Mouse (Mus musculus): ENCODE data around the gene Tmem108. TPM values are rescaled to one million over a fixed set of nuclear protein-coding genes. Genes with fewer than 3 reads are reported as not detected.

The Tmem108 gene
- polyA plus RNA-seq, 1 experiment from 2014 or later, result 42.7 TPM

DNA sequence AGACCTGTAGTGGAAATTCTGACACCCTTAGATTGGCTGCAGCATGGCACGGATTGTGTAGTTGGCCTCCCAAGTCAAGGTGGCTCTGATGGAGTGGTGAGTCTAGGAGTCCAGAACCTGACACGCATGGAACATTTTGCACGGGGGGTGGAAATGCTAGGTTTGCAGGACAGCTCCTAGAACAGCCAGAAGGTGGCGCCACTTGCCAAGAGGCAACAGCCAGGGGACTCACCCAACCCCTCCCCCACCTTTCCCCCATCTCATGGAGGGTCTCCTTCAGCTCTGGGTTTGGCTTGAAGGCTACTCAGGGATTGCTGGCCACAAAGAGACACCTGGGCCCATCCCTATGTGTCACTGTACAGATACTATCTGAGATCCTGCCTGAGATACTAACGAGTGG is 292.1 kb downstream of the Tmem108 start:
- Histone ChIP-seq H3K27me3 (no peaks in the 10 kb centered on the region), H3K27ac (no peak overlapping the region), H3K9me3 (replicated peaks) (no peaks in the 10 kb centered on the region), H3K4me3 (no peak overlapping the region), H3K4me2 (no peak overlapping the region), H3K36me3 (no peaks in the 10 kb centered on the region), H3K9ac (no peak overlapping the region), H3K4me1 (replicated peaks) (peaks cover 9% of the 10 kb centered on the region)
- WGBS, result 50% methylated on average over 5 of the region's 5 CpGs
- no peak for ATAC-seq (replicated peaks; ENCODE audit: insufficient number of reproducible peaks, insufficient read depth, low FRiP score, low read depth)

DNA sequence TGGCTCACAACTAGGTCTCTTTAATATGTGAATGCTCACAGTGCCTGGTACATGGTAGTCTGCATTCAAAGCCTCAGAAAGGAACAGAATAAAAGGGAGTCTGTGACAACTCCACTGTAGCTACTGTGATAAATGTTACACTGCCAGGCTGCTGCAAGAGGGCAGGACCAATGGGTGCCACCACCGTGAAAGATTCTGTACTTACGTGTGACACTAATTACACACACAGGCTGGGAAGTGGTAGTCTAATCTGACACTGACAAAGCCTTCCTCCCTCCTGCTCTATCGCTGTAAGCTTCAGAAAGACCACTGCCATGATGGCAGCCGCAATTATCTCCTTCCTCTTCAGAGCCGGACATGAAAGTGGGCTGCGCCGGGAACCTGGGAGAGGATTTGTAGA is 292.7 kb downstream of the Tmem108 start:
- H3K27me3 ChIP-seq, result no peaks in the 10 kb centered on the region
- no peak for ATAC-seq (replicated peaks; ENCODE audit: insufficient number of reproducible peaks, insufficient read depth, low FRiP score, low read depth)
- no peak overlapping the region for H3K4me3 ChIP-seq
- no peak overlapping the region for H3K9ac ChIP-seq
- H3K4me1 ChIP-seq (replicated peaks), result peaks cover 5% of the 10 kb centered on the region
- WGBS, result 73% methylated on average over 7 of the region's 7 CpGs
- no peaks in the 10 kb centered on the region for H3K36me3 ChIP-seq
- H3K9me3 ChIP-seq (replicated peaks), result no peaks in the 10 kb centered on the region
- H3K4me2 ChIP-seq, result no peak overlapping the region
- no peak overlapping the region for H3K27ac ChIP-seq

DNA sequence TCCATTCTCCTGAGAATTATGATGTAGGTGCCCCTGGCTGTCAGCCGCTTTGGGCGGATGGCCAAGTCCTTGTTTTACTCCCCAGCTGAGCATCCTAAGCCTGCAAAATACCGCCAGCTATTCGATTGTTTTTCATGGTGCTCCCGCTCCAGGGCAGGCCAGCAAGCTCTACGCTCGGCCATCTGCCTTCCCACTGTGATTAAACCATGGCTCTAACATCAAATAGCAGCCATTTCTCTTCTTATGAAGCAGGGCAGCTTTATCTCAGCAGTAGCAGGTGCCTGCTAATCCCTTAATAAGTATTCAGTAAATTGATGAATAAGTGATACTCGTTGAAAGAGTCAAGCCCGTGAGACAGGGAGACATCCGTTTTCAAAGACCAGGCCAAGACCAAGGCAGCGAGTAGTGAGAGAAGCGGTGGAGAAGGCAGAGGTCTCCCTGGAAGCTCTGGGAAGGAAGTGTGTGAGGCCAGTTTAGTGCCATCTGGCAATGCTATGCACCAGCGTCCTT is 295.9 kb downstream of the Tmem108 start:
- no peaks in the 10 kb centered on the region for H3K27me3 ChIP-seq
- no peaks in the 10 kb centered on the region for H3K9me3 ChIP-seq (replicated peaks)
- no peaks in the 10 kb centered on the region for H3K36me3 ChIP-seq
- no peak overlapping the region for H3K9ac ChIP-seq
- ATAC-seq (replicated peaks; ENCODE audit: insufficient number of reproducible peaks, insufficient read depth, low FRiP score, low read depth), result no peak
- H3K4me1 ChIP-seq (replicated peaks), result peaks cover 4% of the 10 kb centered on the region; the same call in 1 of the 2 replicates
- no peak overlapping the region for H3K4me2 ChIP-seq
- H3K4me3 ChIP-seq, result no peak overlapping the region
- 63% methylated on average over 13 of the region's 13 CpGs for WGBS
- no peak overlapping the region for H3K27ac ChIP-seq

DNA sequence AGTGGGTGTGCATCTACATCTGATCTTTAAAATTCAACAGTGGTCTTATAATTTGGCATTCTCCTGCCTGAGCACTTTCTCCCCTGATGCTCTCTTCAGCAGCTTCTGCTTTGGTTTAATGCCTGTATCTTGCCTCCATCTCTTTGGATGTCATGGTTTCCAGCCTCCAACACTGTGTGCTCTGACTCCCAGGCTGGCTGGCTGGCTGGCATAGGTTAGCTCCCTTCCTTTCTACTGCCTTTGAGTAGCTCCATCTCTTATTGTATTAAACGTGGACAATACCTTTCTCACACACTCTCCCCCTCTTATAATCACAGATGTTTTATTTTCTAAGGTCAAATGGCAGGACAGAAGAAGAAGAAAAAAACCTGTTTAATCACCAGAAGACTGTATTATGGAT is 296.3 kb downstream of the Tmem108 start:
- Histone ChIP-seq H3K4me3 (no peak overlapping the region), H3K4me2 (no peak overlapping the region), H3K9ac (no peak overlapping the region), H3K36me3 (no peaks in the 10 kb centered on the region), H3K27me3 (no peaks in the 10 kb centered on the region), H3K9me3 (replicated peaks) (no peaks in the 10 kb centered on the region), H3K4me1 (replicated peaks) (peaks cover 6% of the 10 kb centered on the region; the same call in 1 of the 2 replicates), H3K27ac (no peak overlapping the region)
- WGBS, result 61% methylated on average over 1 of the region's 1 CpGs
- no peak for ATAC-seq (replicated peaks; ENCODE audit: insufficient number of reproducible peaks, insufficient read depth, low FRiP score, low read depth)

DNA sequence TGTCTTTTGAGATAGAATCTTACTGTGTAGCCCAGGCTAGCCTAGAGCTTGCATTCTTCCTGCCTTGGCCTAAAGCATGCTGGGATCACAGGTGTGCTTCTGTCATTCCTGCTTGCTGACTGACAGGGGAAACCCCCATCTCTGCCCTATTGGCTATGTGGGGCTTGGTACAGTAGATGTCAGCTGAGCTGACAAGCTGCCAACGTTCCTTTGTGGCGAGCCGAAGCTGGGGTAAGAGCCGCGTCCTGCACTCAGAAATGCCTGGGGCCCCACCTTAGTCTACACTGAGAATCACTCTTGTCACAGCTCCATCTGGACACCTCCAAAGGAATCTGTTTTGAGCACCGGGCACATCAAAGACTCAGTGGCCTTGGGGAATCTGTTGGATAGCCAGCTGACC is 297.8 kb downstream of the Tmem108 start:
- Histone ChIP-seq H3K4me1 (replicated peaks) (peaks cover 6% of the 10 kb centered on the region; the same call in 1 of the 2 replicates), H3K9me3 (replicated peaks) (no peaks in the 10 kb centered on the region), H3K27ac (no peak overlapping the region), H3K4me3 (no peak overlapping the region), H3K9ac (no peak overlapping the region), H3K36me3 (no peaks in the 10 kb centered on the region), H3K27me3 (no peaks in the 10 kb centered on the region), H3K4me2 (no peak overlapping the region)
- peak; percentile 41; the same call in 1 of the 2 replicates for ATAC-seq (replicated peaks; ENCODE audit: insufficient number of reproducible peaks, insufficient read depth, low FRiP score, low read depth)
- 45% methylated on average over 6 of the region's 6 CpGs for WGBS

DNA sequence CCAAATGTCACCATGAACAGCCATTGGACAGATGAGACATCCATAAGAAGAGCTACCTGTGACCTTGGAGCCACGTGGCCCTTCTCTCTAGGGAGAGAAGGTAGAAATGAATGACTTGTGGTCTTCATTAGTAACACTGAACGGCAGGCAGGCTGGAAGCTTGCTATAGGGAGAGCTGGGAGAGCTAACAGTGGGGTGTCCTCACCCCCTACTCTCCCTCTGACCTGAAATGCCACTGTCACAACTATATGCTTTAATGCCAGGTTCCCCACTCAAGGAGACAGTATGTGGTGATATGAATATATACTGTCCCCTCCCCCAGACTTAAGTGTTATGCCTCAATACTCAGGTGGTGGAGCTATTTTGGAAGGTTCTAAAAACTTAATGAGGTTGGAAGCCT is 301.8 kb downstream of the Tmem108 start:
- H3K27ac ChIP-seq, result no peak overlapping the region
- H3K9me3 ChIP-seq (replicated peaks), result no peaks in the 10 kb centered on the region
- 64% methylated on average over 2 of the region's 2 CpGs for WGBS
- no peak overlapping the region for H3K9ac ChIP-seq
- no peak overlapping the region for H3K4me2 ChIP-seq
- H3K4me3 ChIP-seq, result no peak overlapping the region
- ATAC-seq (replicated peaks; ENCODE audit: insufficient number of reproducible peaks, insufficient read depth, low FRiP score, low read depth), result no peak
- no peaks in the 10 kb centered on the region for H3K36me3 ChIP-seq
- no peaks in the 10 kb centered on the region for H3K27me3 ChIP-seq
- peaks cover 6% of the 10 kb centered on the region; the same call in 1 of the 2 replicates for H3K4me1 ChIP-seq (replicated peaks)

DNA sequence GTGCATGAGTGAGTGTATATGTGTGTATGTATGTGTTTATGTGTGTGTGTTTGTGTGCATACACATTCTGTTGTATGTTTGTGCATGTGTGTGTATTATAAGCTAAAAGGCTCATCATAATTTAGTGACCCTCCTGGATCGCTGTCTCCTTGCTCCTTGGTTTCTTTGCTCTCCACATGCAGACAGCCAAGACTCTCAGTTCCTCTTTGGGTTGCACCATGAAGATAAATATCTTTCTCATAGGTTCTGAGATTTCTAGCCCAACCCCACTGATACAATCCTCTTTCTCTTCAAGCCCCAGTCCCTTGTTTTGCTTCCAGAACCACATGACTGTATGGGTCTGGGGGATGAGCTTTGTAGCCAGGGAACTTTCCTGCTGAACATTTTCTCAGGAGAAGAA is 302.3 kb downstream of the Tmem108 start:
- no peak for ATAC-seq (replicated peaks; ENCODE audit: insufficient number of reproducible peaks, insufficient read depth, low FRiP score, low read depth)
- WGBS, result 95% methylated on average over 1 of the region's 1 CpGs

DNA sequence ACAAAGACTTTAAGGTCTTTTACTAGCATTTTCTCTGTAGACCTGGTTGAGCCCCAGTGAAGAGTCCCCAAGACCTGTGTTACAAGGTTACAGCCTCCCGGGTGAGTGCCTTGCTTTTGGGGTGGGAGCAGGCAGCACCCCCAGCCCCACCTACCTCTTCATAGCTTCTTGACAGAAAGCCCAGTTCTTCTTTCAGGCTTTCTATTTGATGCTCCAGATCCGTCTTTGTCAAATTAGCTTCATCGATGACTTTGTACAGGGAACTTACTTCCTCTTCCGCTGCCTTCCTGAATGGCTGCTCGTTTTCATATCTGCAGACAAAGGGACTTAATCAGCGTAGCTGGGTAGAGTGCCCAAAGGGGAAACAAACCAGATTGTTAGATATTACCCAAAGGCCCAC is 312.0 kb downstream of the Tmem108 start:
- H3K27ac ChIP-seq, result no peak overlapping the region
- no peaks in the 10 kb centered on the region for H3K36me3 ChIP-seq
- no peak overlapping the region for H3K4me2 ChIP-seq
- WGBS, result 70% methylated on average over 6 of the region's 6 CpGs
- no peak for ATAC-seq (replicated peaks; ENCODE audit: insufficient number of reproducible peaks, insufficient read depth, low FRiP score, low read depth)
- no peaks in the 10 kb centered on the region for H3K9me3 ChIP-seq (replicated peaks)
- H3K4me1 ChIP-seq (replicated peaks), result no peaks in the 10 kb centered on the region; the same call in 1 of the 2 replicates
- no peaks in the 10 kb centered on the region for H3K27me3 ChIP-seq
- H3K9ac ChIP-seq, result no peak overlapping the region
- H3K4me3 ChIP-seq, result no peak overlapping the region

More for the DNA sequence above, 302.3 kb downstream of the Tmem108 start:
- H3K36me3 ChIP-seq, result no peaks in the 10 kb centered on the region
- no peak overlapping the region for H3K4me3 ChIP-seq
- H3K4me2 ChIP-seq, result no peak overlapping the region
- H3K27ac ChIP-seq, result no peak overlapping the region
- no peak overlapping the region for H3K9ac ChIP-seq
- no peaks in the 10 kb centered on the region for H3K27me3 ChIP-seq
- peaks cover 6% of the 10 kb centered on the region; the same call in 1 of the 2 replicates for H3K4me1 ChIP-seq (replicated peaks)
- H3K9me3 ChIP-seq (replicated peaks), result no peaks in the 10 kb centered on the region

DNA sequence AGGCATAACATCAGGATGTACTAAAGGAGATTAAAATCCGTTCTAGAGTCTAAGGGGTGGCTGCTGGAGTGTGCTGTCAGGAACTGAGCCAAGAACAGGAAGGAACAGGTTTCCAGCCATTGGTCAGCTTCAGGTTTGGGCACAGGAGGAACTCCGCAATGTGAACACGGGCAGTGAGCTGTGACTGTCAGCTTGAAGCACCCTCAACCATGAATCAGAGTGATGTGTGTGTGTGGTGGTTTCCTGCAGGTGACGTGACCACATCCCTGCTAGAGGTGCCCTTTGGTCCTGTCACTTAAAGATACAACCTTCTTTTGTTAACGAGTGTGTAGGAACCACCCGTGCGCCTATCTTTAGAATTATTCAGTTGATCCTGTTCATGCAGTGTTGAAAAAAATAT is 312.5 kb downstream of the Tmem108 start:
- 53% methylated on average over 7 of the region's 7 CpGs for WGBS

DNA sequence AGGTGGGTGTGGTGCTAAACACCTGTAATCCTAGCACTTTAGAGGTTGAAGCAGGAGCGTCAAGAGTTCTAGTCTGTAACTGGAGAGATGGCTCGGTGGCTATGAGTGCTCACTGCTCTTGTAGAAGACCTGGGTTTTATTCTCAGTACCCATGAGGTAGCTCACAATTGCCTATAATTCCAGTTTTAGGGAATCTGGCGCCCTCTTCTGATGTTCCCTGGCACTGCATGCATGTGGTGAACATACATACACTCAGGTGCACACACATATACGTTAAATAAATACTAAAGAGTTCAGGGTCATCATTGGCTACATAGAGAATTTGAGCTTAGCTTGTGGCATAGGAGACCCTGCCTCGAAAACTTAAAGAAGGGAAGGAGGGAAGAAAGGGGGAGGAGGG is 317.0 kb downstream of the Tmem108 start:
- Histone ChIP-seq H3K36me3 (no peaks in the 10 kb centered on the region), H3K4me2 (no peak overlapping the region), H3K27me3 (no peaks in the 10 kb centered on the region), H3K27ac (no peak overlapping the region), H3K9me3 (replicated peaks) (no peaks in the 10 kb centered on the region), H3K4me1 (replicated peaks) (peaks cover 27% of the 10 kb centered on the region), H3K9ac (no peak overlapping the region), H3K4me3 (no peak overlapping the region)
- no peak for ATAC-seq (replicated peaks; ENCODE audit: insufficient number of reproducible peaks, insufficient read depth, low FRiP score, low read depth)
- WGBS, result 86% methylated on average over 5 of the region's 5 CpGs

More for the DNA sequence above, 312.5 kb downstream of the Tmem108 start:
- Histone ChIP-seq H3K27me3 (no peaks in the 10 kb centered on the region), H3K9me3 (replicated peaks) (no peaks in the 10 kb centered on the region), H3K4me1 (replicated peaks) (no peaks in the 10 kb centered on the region; the same call in 1 of the 2 replicates), H3K36me3 (no peaks in the 10 kb centered on the region), H3K4me2 (no peak overlapping the region), H3K27ac (no peak overlapping the region), H3K9ac (no peak overlapping the region), H3K4me3 (no peak overlapping the region)
- no peak for ATAC-seq (replicated peaks; ENCODE audit: insufficient number of reproducible peaks, insufficient read depth, low FRiP score, low read depth)

DNA sequence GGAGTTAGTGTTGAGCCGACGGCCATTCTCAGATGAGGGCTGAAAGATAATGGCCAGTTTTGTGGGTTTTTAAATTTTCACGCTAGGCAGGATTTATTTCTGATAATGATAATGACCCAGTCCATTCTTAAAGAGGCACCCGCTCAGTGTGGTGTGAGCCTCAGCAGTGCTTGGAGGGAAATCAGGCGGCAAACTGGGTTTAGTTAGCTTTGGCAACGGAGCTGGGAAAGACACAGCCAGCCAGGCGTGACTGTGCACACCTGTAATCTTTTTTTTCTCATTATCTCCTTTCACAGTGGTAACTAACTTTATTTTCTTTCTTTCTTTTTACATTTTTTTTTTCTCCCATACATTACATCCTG is 317.8 kb downstream of the Tmem108 start:
- Histone ChIP-seq H3K27ac (peak overlapping the region; percentile 59), H3K4me1 (replicated peaks) (peaks cover 29% of the 10 kb centered on the region), H3K9ac (no peak overlapping the region), H3K9me3 (replicated peaks) (no peaks in the 10 kb centered on the region), H3K36me3 (no peaks in the 10 kb centered on the region), H3K4me2 (no peak overlapping the region), H3K27me3 (no peaks in the 10 kb centered on the region), H3K4me3 (no peak overlapping the region)
- WGBS, result 43% methylated on average over 7 of the region's 7 CpGs
- no peak for ATAC-seq (replicated peaks; ENCODE audit: insufficient number of reproducible peaks, insufficient read depth, low FRiP score, low read depth)

DNA sequence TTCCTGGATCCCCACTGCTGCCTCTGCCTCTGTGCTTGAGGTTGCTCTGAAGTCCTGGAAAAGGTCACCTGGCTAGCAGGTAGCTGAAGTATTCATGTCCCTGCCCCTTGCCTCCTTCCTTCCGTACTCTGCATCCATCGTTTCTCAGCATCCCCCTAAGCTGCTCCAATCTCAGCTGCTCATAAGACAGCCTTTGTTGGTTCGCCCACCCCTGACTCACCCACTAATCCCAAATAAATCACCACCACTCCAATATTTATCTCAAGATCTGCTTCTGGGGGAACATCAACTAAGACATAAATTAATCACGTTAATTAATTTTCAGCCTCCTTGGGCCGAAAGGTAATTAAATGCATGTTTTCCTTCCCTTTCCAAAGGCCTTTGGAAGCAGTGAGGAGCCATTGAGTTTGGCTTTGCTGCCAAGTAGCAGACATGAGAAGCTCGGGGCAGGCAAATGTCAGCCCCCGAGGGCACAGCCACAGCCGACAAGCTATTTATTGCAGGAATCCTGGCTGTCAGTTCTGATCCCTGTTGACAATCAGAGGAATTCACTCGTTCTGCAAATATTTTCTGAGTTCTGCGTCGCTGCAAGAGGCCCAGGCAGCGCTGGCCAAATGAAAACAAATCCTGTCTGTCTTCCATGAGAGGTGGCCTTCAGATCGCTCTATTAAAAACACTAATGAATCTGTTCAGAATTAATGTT is 318.4 kb downstream of the Tmem108 start:
- Histone ChIP-seq H3K27ac (peak overlapping the region; percentile 59), H3K36me3 (no peaks in the 10 kb centered on the region), H3K9me3 (replicated peaks) (no peaks in the 10 kb centered on the region), H3K4me3 (no peak overlapping the region), H3K4me1 (replicated peaks) (peaks cover 35% of the 10 kb centered on the region), H3K4me2 (peak overlapping the region; percentile 3; the same call in 1 of the 2 replicates), H3K9ac (no peak overlapping the region), H3K27me3 (no peaks in the 10 kb centered on the region)
- ATAC-seq (replicated peaks; ENCODE audit: insufficient number of reproducible peaks, insufficient read depth, low FRiP score, low read depth), result no peak
- WGBS, result 42% methylated on average over 13 of the region's 13 CpGs
